Mouse (Mus musculus) cerebellum, postnatal 36 days (tissue): ENCODE measurements around the gene Srsf12.

Experiments used
- DNase-seq, 2 experiments: peaks; one replicate each; pipeline ENCODE4 v3.0.0; 2021 to 2022; ENCODE audit warnings: mixed read lengths in 2 of 2

Srsf12 gene

GRCm38 (mm10) chr4:33249716-33250230 lies 41.0 kb downstream of the Srsf12 start:
- DNase-seq: no peak

- no peak for DNase-seq
Observed at GRCm38 (mm10) chr4:33250867-33251266, 42.1 kb downstream of the Srsf12 start.

- DNase-seq: no peak
Observed at GRCm38 (mm10) chr4:33254706-33255105, 45.9 kb downstream of the Srsf12 start.

GRCm38 (mm10) chr4:33257263-33257964 lies 48.6 kb downstream of the Srsf12 start:
- DNase-seq: no peak

- DNase-seq: no peak
Observed at GRCm38 (mm10) chr4:33260311-33260710, 51.5 kb downstream of the Srsf12 start.

- peak; percentile 83 to 86 for DNase-seq
Observed at GRCm38 (mm10) chr4:33261311-33261753, 52.5 kb downstream of the Srsf12 start.

GRCm38 (mm10) chr4:33262897-33263296 lies 54.1 kb downstream of the Srsf12 start:
- DNase-seq: no peak

GRCm38 (mm10) chr4:33264979-33265726 lies 56.4 kb downstream of the Srsf12 start:
- DNase-seq: no peak

- DNase-seq: no peak
Observed at GRCm38 (mm10) chr4:33270386-33271314, 61.9 kb downstream of the Srsf12 start.

- no peak for DNase-seq
Observed at GRCm38 (mm10) chr4:33273437-33273836, 64.6 kb downstream of the Srsf12 start.

GRCm38 (mm10) chr4:33281891-33282685 lies 73.3 kb downstream of the Srsf12 start:
- DNase-seq: no peak
